Mouse (Mus musculus) bone marrow, adult 2 months (tissue): ENCODE results near the gene Kcnn1. TPM values are rescaled to one million over a fixed set of nuclear protein-coding genes. Genes with fewer than 3 reads are reported as not detected.
A peak's percentile ranks its signal among the peaks of the same experiment; 100 is the strongest.

Source experiments
- H3K27ac ChIP-seq: fragments of 200-500 bp; 2 replicates; pipeline ENCODE4 v1.5.1; 2012; ENCODE audit warnings: low read depth, mild to moderate bottlenecking, control low read depth, inconsistent platforms, low read length; ENCODE audit not compliant: control insufficient read depth, poor library complexity, insufficient read depth
- H3K4me1 ChIP-seq: fragments of 200-500 bp; 2 replicates; pipeline ENCODE4 v1.6.1; 2011; ENCODE audit warnings: low read length; ENCODE audit not compliant: control insufficient read depth, insufficient read depth
- H3K4me3 ChIP-seq: fragments of 200-500 bp; replicated peaks from 2 replicates; pipeline ENCODE3; 2011; ENCODE audit warnings: mild to moderate bottlenecking, low read depth, low read length, control low read depth; ENCODE audit not compliant: control insufficient read depth
- CTCF ChIP-seq: fragments of 200-500 bp; IDR thresholded peaks from 2 replicates; pipeline ENCODE4 v1.5.1; 2011; ENCODE audit warnings: low read length, control low read depth; ENCODE audit not compliant: control insufficient read depth, insufficient read depth
- POLR2A ChIP-seq: fragments of 200-500 bp; IDR thresholded peaks from 2 replicates; pipeline ENCODE4 v1.6.1; 2011; ENCODE audit warnings: low read depth, mild to moderate bottlenecking, control low read depth, low read length, borderline replicate concordance; ENCODE audit not compliant: control insufficient read depth
- WGBS: fragments of 180-500 bp; shearing (Covaris S2); methylation state at CpG from one replicate; pipeline ENCODE4 v1.1.7; 2018; 5-methylcytosine and 5-hydroxymethylcytosine counted together
- polyA plus RNA-seq: library from polyadenylated mRNA; stranded (reverse); fragments of >200 nt; gene quantifications from 2 replicates; pipeline ENCODE4 v1.2.4, GENCODE M21; 2011; ENCODE audit warnings: low replicate concordance; ENCODE audit not compliant: missing spikeins, insufficient read depth, insufficient read length

Gene Kcnn1
- polyA plus RNA-seq, 1 experiment = not detected

DNA sequence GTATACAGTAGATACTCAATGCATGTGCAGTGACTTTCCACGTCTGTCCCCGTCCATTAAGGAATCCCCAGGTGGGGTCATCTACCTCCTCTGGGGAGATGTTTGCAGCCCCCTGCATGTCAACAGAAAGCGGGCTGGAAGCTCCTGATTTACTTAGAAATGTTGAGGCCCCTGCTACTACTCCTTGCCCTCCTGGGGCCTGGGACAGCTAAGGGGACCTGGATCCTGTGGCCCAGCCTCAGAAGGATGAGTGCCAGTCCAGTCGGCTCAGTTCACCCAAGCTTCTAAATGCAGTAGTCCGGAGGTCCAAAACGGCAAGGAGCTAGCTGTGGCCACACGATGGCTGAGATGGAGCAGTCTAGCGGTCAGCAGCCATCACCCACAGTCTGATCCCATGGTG lies 19.1 kb downstream of the Kcnn1 start:
- peaks cover 3% of the 10 kb centered on the region for H3K4me1 ChIP-seq
- peak overlapping the region; percentile 73 for H3K27ac ChIP-seq
- WGBS = 74% methylated on average over 8 of the region's 8 CpGs
- TF ChIP-seq CTCF = no peak
- no peak for TF ChIP-seq POLR2A
- H3K4me3 ChIP-seq = no peak overlapping the region

DNA sequence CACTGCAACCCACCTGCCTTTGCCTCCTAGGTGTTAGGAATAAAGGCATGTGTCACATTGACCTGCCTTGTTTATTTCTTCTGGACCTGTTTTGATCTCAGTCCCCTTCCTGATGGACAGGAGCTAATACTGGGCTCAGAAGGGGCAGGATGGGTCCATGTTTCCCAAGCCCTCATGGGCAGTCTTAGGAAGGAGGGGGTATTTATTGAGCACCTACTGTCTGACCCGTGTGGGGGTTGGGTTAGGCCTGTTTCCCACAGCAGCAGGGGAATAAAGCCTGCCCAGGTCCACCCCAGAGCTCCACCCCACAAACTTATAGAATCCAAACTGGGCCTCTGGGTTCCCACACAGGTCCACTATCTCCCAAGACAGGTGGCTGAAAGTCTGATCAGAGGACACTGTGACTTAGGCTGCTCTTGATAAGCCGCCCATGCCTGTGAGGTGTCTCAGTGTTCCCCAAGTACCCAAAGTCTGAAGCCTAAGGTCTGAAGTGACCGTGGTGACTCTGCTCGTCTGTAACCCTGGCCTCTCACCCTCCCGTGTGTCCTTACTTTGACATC lies 19.8 kb downstream of the Kcnn1 start:
- Histone ChIP-seq H3K4me1 (peaks cover 5% of the 10 kb centered on the region), H3K4me3 (no peak overlapping the region), H3K27ac (peak overlapping the region; percentile 73)
- TF ChIP-seq POLR2A (no peak), CTCF (no peak)
- 65% methylated on average over 5 of the region's 5 CpGs for WGBS

DNA sequence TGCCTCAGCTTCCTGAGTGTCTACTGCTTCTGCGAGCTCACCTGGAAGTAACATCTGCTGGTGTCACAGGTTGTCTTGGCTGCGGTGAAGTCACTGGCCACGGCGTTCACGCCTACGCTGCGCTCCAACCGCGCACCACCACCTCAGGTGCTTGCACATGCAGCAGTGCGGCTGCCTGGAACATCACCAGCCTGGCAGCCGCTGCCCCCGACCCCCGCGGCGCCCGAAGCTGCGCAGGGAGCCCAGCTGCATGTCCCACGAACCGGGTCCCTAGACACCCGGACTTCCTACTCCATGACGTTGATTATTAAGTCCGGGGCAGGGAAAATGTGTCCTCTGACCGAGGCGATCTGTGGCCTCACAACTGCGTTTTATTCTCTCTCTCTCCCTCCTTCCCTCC lies 20.6 kb downstream of the Kcnn1 start:
- H3K27ac ChIP-seq = peak overlapping the region; percentile 73
- 92% methylated on average over 25 of the region's 25 CpGs for WGBS

GRCm38 (mm10) chr8:70841147-70842072 lies 21.6 kb downstream of the Kcnn1 start:
- Histone ChIP-seq H3K27ac (peak overlapping the region; percentile 93), H3K4me1 (peaks cover 5% of the 10 kb centered on the region), H3K4me3 (peak overlapping the region; percentile 64)
- TF ChIP-seq CTCF (peak; percentile 93), POLR2A (no peak; the same call in 1 of the 2 replicates)
- WGBS = 14% methylated on average over 22 of the region's 22 CpGs

More for the DNA sequence above, 20.6 kb downstream of the Kcnn1 start:
- peaks cover 5% of the 10 kb centered on the region for H3K4me1 ChIP-seq
- TF ChIP-seq CTCF (no peak), POLR2A (no peak; the same call in 1 of the 2 replicates)
- H3K4me3 ChIP-seq = peak overlapping the region; percentile 25

- TF ChIP-seq CTCF = no peak
- no peak for TF ChIP-seq POLR2A
- Histone ChIP-seq H3K4me3 (no peak overlapping the region), H3K4me1 (peaks cover 5% of the 10 kb centered on the region), H3K27ac (peak overlapping the region; percentile 93)
- WGBS = 53% methylated on average over 10 of the region's 10 CpGs
Observed at GRCm38 (mm10) chr8:70840590-70840989, 22.5 kb downstream of the Kcnn1 start.

- H3K27ac ChIP-seq = peak within 1 kb of the TSS; percentile 93
- peak within 1 kb of the TSS; percentile 79 for H3K4me3 ChIP-seq
- 2% methylated on average over 55 of the region's 55 CpGs for WGBS
- H3K4me1 ChIP-seq = peaks cover 5% of the 10 kb centered on the region
- peak; percentile 99 for TF ChIP-seq POLR2A
- TF ChIP-seq CTCF = no peak
Observed at GRCm38 (mm10) chr8:70839408-70840351, 23.4 kb downstream of the Kcnn1 start, which contains the start of gene Arrdc2. Gene Arrdc2 (minus strand): TSS chr8:70839720.

DNA sequence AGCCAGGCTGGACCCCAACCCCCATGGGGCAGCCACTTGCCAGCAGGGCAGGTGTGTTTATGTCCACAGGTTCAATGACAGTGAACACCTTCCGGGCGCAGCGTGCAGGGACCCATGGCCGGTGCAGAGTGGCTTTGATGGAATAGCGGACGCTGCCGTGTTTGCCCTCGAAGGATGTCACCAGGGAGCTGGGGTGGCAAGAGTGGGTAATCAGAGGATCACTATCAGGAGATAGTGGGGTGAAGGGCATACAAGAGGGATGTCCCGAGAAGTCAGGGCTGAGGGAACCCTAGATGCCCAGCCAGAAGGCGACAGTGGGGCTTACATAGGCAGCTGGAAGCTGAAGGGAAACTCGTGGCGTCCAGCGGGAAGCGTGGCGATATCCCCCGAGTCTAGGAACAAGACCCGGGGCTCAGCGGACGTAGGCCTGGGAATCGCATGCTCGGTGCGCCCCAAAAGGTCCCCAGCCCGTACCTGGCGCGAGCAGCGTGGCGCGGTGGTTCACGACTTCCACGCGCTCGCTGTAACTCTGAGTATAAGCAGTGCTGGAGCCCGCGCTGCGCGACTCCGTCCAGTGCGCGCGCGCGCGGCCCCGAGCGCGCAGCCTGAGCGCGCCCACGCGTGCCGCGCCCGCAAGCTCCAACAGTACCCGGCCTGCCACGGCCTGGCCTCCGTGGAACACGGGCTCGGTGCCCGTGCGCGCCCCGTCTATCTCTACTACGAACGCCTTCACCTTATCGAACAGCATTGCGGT lies 24.2 kb downstream of the Kcnn1 start:
- TF ChIP-seq POLR2A = peak; percentile 24; the same call in 1 of the 2 replicates
- no peak for TF ChIP-seq CTCF
- whole genome bisulfite sequencing = 2% methylated on average over 66 of the region's 66 CpGs
- peak overlapping the region; percentile 79 for H3K4me3 ChIP-seq
- H3K4me1 ChIP-seq = peaks cover 3% of the 10 kb centered on the region
- peak overlapping the region; percentile 92 for H3K27ac ChIP-seq
